Mouse (Mus musculus) C2C12 (cell line): Measurements from ENCODE around the gene Atrnl1.

Experiments used
- CEBPB ChIP-seq: IDR thresholded peaks from one replicate; pipeline ENCODE4 v1.6.1; 2011; ENCODE audit warnings: low read depth, mild to moderate bottlenecking, control low read depth, moderate library complexity
- CTCF ChIP-seq: IDR thresholded peaks from one replicate; pipeline ENCODE4 v1.5.1; 2011; ENCODE audit not compliant: control insufficient read depth, insufficient read depth, insufficient read length
- MAX ChIP-seq: IDR thresholded peaks from one replicate; pipeline ENCODE4 v1.6.1; 2011; ENCODE audit warnings: mild to moderate bottlenecking, control low read depth
- USF1 ChIP-seq: IDR thresholded peaks from one replicate; pipeline ENCODE4 v1.6.1; 2011; ENCODE audit warnings: low read depth, mild to moderate bottlenecking, control low read depth, moderate library complexity

- TF ChIP-seq CTCF (no peak), CEBPB (no peak), USF1 (no peak), MAX (no peak)
Observed at GRCm38 (mm10) chr19:58084826-58085225, 474.0 kb downstream of the Atrnl1 start.
